Mouse (Mus musculus): ENCODE data around the gene Bcl7b. TPM values are rescaled to one million over a fixed set of nuclear protein-coding genes. Genes with fewer than 3 reads are reported as not detected.

The Bcl7b gene
- total and polyA plus RNA-seq, 2 experiments from 2014 or later: 33.2 to 39.7 TPM

DNA sequence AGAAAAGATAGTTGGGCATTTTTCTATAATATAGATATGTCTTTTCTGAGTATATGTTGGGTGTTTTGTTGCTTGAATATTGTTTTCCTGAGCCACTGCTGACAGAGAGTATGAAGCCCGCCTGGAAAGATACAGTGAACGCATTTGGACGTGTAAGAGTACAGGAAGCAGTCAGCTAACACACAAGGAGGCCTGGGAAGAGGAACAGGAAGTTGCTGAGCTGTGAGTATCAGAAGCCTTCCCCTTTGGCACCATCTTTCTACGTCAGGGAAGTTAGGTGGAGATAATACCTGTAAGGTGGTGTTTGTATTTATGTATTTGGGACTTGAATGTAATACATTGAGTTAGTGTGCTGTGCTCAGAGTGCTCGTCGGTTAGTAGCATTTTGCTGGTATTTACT is 28.3 kb downstream of the Bcl7b start:
- no peak overlapping the region for H3K4me2 ChIP-seq (ENCODE audit: low read depth, low read length, poor library complexity, severe bottlenecking)
- no peak for DNase-seq (ENCODE audit: low spot score)
- H3K27me3 ChIP-seq (ENCODE audit: insufficient read depth, low read length): no peaks in the 10 kb centered on the region
- H3K27ac ChIP-seq (ENCODE audit: low read depth, low read length): no peak overlapping the region
- no peak for TF ChIP-seq CTCF (IDR thresholded peaks at IDR 0.05)
- peaks cover 3% of the 10 kb centered on the region; the same call in 1 of the 2 replicates for H3K36me3 ChIP-seq (ENCODE audit: insufficient read depth, low read length)
- H3K4me1 ChIP-seq (ENCODE audit: insufficient read depth, low read length): no peaks in the 10 kb centered on the region
- 81% methylated on average over 6 of the region's 6 CpGs for WGBS
- no peak for ATAC-seq (ENCODE audit: low FRiP score)
- H3K4me3 ChIP-seq (ENCODE audit: low read depth, low read length): no peak overlapping the region
- H3K9ac ChIP-seq (replicated peaks; ENCODE audit: low read length, poor library complexity, severe bottlenecking): no peak overlapping the region
- no peaks in the 10 kb centered on the region for H3K9me3 ChIP-seq (ENCODE audit: low read length)

DNA sequence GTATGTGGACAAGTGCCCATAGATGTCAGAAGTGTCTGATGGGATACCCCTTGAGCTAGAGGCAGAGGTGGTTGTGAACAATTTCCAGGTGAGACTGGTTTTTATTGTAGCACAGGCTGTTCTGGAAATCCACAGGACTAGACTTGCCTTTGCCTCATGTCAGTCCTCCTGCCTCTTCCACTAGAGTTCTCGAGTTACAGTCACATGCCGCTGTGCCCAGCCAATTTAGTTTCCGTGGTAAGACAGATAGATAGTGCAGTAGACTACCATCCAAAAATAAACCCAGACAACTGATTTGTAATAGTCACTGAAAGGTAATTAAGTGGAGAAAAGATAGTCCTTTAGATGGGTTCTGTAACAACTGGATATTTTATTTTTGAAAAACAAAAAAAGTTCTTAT is 34.7 kb downstream of the Bcl7b start:
- ATAC-seq (ENCODE audit: low FRiP score) (no peak), DNase-seq (ENCODE audit: low spot score) (no peak)
- Histone ChIP-seq H3K27ac (ENCODE audit: low read depth, low read length) (no peak overlapping the region), H3K4me2 (ENCODE audit: low read depth, low read length, poor library complexity, severe bottlenecking) (no peak overlapping the region), H3K4me1 (ENCODE audit: insufficient read depth, low read length) (no peaks in the 10 kb centered on the region), H3K36me3 (ENCODE audit: insufficient read depth, low read length) (peaks cover 14% of the 10 kb centered on the region; the same call in 1 of the 2 replicates), H3K27me3 (ENCODE audit: insufficient read depth, low read length) (no peaks in the 10 kb centered on the region), H3K4me3 (ENCODE audit: low read depth, low read length) (no peak overlapping the region), H3K9me3 (ENCODE audit: low read length) (no peaks in the 10 kb centered on the region), H3K9ac (replicated peaks; ENCODE audit: low read length, poor library complexity, severe bottlenecking) (no peak overlapping the region)
- WGBS: 90% methylated on average over 3 of the region's 3 CpGs
- TF ChIP-seq CTCF (IDR thresholded peaks at IDR 0.05): no peak

DNA sequence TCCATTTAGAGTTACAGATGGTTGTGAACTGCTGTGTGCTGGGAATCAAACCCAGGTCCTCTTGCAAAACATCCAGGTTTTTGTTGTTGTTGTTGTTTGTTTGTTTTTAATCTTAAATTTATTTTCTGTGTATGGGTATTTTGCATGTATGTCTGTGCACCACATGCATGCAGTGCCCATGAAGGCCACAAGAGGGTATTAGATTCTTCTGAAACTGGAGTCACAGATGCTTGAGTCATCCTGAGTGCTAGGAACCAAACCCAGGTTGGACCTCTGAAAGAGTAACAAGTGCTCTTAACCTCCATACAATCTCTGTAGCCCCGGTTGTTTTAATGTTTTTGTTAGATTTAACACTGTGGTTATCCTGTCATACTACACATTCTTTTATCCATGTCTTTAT is 40.1 kb downstream of the Bcl7b start:
- WGBS: 94% methylated on average over 1 of the region's 1 CpGs
- TF ChIP-seq CTCF (IDR thresholded peaks at IDR 0.05): peak; percentile 27
- ATAC-seq (ENCODE audit: low FRiP score) (no peak), DNase-seq (ENCODE audit: low spot score) (no peak)
- Histone ChIP-seq H3K9me3 (ENCODE audit: low read length) (no peaks in the 10 kb centered on the region), H3K4me1 (ENCODE audit: insufficient read depth, low read length) (no peaks in the 10 kb centered on the region), H3K36me3 (ENCODE audit: insufficient read depth, low read length) (peaks cover 35% of the 10 kb centered on the region), H3K9ac (replicated peaks; ENCODE audit: low read length, poor library complexity, severe bottlenecking) (no peak overlapping the region), H3K27me3 (ENCODE audit: insufficient read depth, low read length) (no peaks in the 10 kb centered on the region), H3K4me2 (ENCODE audit: low read depth, low read length, poor library complexity, severe bottlenecking) (no peak overlapping the region), H3K4me3 (ENCODE audit: low read depth, low read length) (no peak overlapping the region), H3K27ac (ENCODE audit: low read depth, low read length) (no peak overlapping the region)

DNA sequence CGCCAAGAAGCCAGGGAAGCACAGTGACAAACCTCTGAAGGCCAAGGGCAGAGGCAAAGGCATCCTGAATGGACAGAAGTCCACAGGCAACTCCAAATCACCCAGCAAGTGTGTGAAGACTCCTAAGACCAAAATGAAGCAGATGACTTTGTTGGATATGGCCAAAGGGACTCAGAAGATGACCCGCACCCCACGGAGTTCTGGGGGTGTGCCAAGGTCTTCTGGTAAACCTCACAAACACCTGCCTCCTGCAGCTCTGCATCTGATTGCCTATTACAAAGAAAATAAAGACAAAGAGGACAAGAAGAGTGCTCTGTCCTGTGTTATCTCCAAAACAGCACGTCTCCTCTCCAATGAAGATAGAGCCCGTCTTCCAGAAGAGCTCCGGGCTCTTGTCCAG is 48.8 kb downstream of the Bcl7b start:
- H3K27ac ChIP-seq (ENCODE audit: low read depth, low read length): no peak overlapping the region
- DNase-seq (ENCODE audit: low spot score) (no peak), ATAC-seq (ENCODE audit: low FRiP score) (no peak)
- no peak for TF ChIP-seq CTCF (IDR thresholded peaks at IDR 0.05)
- H3K9me3 ChIP-seq (ENCODE audit: low read length): no peaks in the 10 kb centered on the region
- no peak overlapping the region for H3K9ac ChIP-seq (replicated peaks; ENCODE audit: low read length, poor library complexity, severe bottlenecking)
- no peak overlapping the region for H3K4me3 ChIP-seq (ENCODE audit: low read depth, low read length)
- WGBS: 91% methylated on average over 6 of the region's 6 CpGs
- H3K4me2 ChIP-seq (ENCODE audit: low read depth, low read length, poor library complexity, severe bottlenecking): no peak overlapping the region
- H3K36me3 ChIP-seq (ENCODE audit: insufficient read depth, low read length): peaks cover 44% of the 10 kb centered on the region
- no peaks in the 10 kb centered on the region for H3K4me1 ChIP-seq (ENCODE audit: insufficient read depth, low read length)
- H3K27me3 ChIP-seq (ENCODE audit: insufficient read depth, low read length): no peaks in the 10 kb centered on the region

DNA sequence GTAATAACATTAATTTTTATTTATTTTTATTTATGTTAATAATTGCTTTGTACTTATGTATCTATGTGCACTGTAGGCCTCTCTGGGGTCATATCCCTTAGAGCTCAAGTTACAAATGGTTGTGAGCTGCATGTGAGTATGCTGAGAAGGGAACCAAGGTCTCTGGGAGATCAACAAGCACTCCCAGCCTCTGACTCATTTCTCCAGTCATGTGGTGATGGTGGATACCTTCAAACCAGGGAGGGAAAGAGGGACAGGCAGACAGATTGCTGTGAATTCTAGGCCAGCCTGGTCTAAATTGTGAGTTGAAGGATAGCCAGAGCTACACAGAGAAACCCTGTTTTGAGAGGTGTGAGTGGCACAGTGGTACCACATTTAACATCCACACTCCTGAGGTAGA is 52.9 kb downstream of the Bcl7b start:
- no peak for DNase-seq (ENCODE audit: low spot score)
- no peak overlapping the region for H3K4me3 ChIP-seq (ENCODE audit: low read depth, low read length)
- H3K27me3 ChIP-seq (ENCODE audit: insufficient read depth, low read length): no peaks in the 10 kb centered on the region
- no peak overlapping the region for H3K9ac ChIP-seq (replicated peaks; ENCODE audit: low read length, poor library complexity, severe bottlenecking)
- no peak overlapping the region for H3K27ac ChIP-seq (ENCODE audit: low read depth, low read length)
- no peak overlapping the region for H3K4me2 ChIP-seq (ENCODE audit: low read depth, low read length, poor library complexity, severe bottlenecking)
- H3K4me1 ChIP-seq (ENCODE audit: insufficient read depth, low read length): no peaks in the 10 kb centered on the region
- H3K9me3 ChIP-seq (ENCODE audit: low read length): no peaks in the 10 kb centered on the region
- ATAC-seq (ENCODE audit: low FRiP score): no peak
- peaks cover 55% of the 10 kb centered on the region for H3K36me3 ChIP-seq (ENCODE audit: insufficient read depth, low read length)
- no peak for TF ChIP-seq CTCF (IDR thresholded peaks at IDR 0.05)

DNA sequence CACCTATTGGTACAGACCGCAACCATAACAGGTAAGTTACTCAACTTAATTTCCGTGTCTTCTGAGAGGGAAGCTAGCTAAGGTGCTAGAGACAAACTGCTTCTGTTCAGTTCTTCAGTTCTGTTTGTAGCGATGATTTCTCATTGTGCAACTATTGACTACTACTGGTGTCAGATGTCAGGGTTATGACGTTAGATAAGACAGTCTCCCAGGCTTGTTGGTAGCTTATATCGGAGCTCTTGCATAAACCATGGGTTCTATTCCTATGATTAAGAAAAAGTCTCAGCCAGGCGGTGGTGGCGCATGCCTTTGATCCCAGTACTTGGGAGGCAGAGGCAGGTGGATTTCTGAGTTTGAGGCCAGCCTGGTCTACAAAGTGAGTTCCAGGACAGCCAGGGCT is 54.0 kb downstream of the Bcl7b start:
- no peak overlapping the region for H3K4me3 ChIP-seq (ENCODE audit: low read depth, low read length)
- H3K4me2 ChIP-seq (ENCODE audit: low read depth, low read length, poor library complexity, severe bottlenecking): no peak overlapping the region
- H3K36me3 ChIP-seq (ENCODE audit: insufficient read depth, low read length): peaks cover 53% of the 10 kb centered on the region
- ATAC-seq (ENCODE audit: low FRiP score) (no peak), DNase-seq (ENCODE audit: low spot score) (no peak)
- no peak overlapping the region for H3K9ac ChIP-seq (replicated peaks; ENCODE audit: low read length, poor library complexity, severe bottlenecking)
- H3K27ac ChIP-seq (ENCODE audit: low read depth, low read length): no peak overlapping the region
- TF ChIP-seq CTCF (IDR thresholded peaks at IDR 0.05): no peak
- H3K27me3 ChIP-seq (ENCODE audit: insufficient read depth, low read length): no peaks in the 10 kb centered on the region
- 93% methylated on average over 7 of the region's 7 CpGs for WGBS
- no peaks in the 10 kb centered on the region for H3K9me3 ChIP-seq (ENCODE audit: low read length)
- H3K4me1 ChIP-seq (ENCODE audit: insufficient read depth, low read length): no peaks in the 10 kb centered on the region
